Mouse (Mus musculus) limb, embryonic 11.5 days (tissue): ENCODE measurements around the gene 6030468B19Rik. TPM values are rescaled to one million over a fixed set of nuclear protein-coding genes. Genes with fewer than 3 reads are reported as not detected.
"Not testable (repeated sequence)": the region's sequence is repeated elsewhere in the genome, so short reads cannot be mapped to it uniquely, and the experiment has no call there.

Source experiments
- ATAC-seq: fragments of 200-750 bp; cut with Nextera tagmentation; 2 replicates; pipeline ENCODE4 v1.8.0; 2017; ENCODE audit warnings: low read depth; ENCODE audit not compliant: insufficient number of reproducible peaks, low FRiP score, low TSS enrichment
- DNase-seq: peaks from one replicate; pipeline ENCODE4 v3.0.0-alpha.2; 2015; ENCODE audit warnings: low spot score
- H3K27ac ChIP-seq: fragments of 300-500 bp; sonication (generic); replicated peaks from 2 replicates; pipeline ENCODE4 v1.5.1; 2014; ENCODE audit warnings: low read depth, mild to moderate bottlenecking, low read length
- H3K27me3 ChIP-seq: fragments of 300-500 bp; sonication (generic); 2 replicates; pipeline ENCODE4 v1.6.1; 2014; ENCODE audit warnings: mild to moderate bottlenecking, low read length, mixed read lengths; ENCODE audit not compliant: control insufficient read depth, insufficient read depth
- H3K36me3 ChIP-seq: fragments of 300-500 bp; sonication (generic); 2 replicates; pipeline ENCODE4 v1.6.1; 2014; ENCODE audit warnings: mild to moderate bottlenecking, low read length, moderate library complexity, mixed read lengths; ENCODE audit not compliant: control insufficient read depth, insufficient read depth
- H3K4me1 ChIP-seq: fragments of 300-500 bp; sonication (generic); 2 replicates; pipeline ENCODE4 v1.6.1; 2014; ENCODE audit warnings: low read length, mixed read lengths; ENCODE audit not compliant: control insufficient read depth, insufficient read depth
- H3K4me2 ChIP-seq: fragments of 300-500 bp; sonication (generic); 2 replicates; pipeline ENCODE4 v1.6.1; 2014; ENCODE audit warnings: low read depth, mild to moderate bottlenecking, moderate library complexity; ENCODE audit not compliant: severe bottlenecking
- H3K4me3 ChIP-seq: fragments of 300-500 bp; sonication (generic); 2 replicates; pipeline ENCODE4 v1.5.1; 2014; ENCODE audit warnings: low read depth, low read length
- H3K9ac ChIP-seq: fragments of 300-500 bp; sonication (generic); 2 replicates; pipeline ENCODE4 v1.6.1; 2014; ENCODE audit warnings: mild to moderate bottlenecking, low read length
- H3K9me3 ChIP-seq: fragments of 300-500 bp; sonication (generic); 2 replicates; pipeline ENCODE4 v1.6.1; 2016; ENCODE audit warnings: low read length; ENCODE audit not compliant: control insufficient read depth
- WGBS: fragments of 180-500 bp; shearing (Covaris S2); extraction: QIAGEN DNeasy Blood & Tissue Kit; methylation state at CpG from one replicate; pipeline ENCODE4 v1.1.7; 2014; 5-methylcytosine and 5-hydroxymethylcytosine counted together
- polyA plus RNA-seq: library from polyadenylated mRNA; unstranded; fragments of >200 nt; fragmentation: Nextera tagmentation; extraction: Ambion mirVana; gene quantifications from 2 replicates; pipeline ENCODE4 v1.2.1, GENCODE M21; 2014

6030468B19Rik gene
- polyA plus RNA-seq, 1 experiment from 2014 or later = 0.83 TPM

- not testable (repeated sequence) for H3K9ac ChIP-seq, DNase-seq, H3K36me3 ChIP-seq, ATAC-seq, H3K4me3 ChIP-seq, H3K27ac ChIP-seq, H3K27me3 ChIP-seq, H3K9me3 ChIP-seq, H3K4me2 ChIP-seq
- peaks cover 14% of the 10 kb centered on the region; the same call in 1 of the 2 replicates for H3K4me1 ChIP-seq
- 88% methylated on average over 7 of the region's 7 CpGs for WGBS
These were observed 9.0 kb upstream of the 6030468B19Rik start for GRCm38 (mm10) chr11:117788481-117788880.

GRCm38 (mm10) chr11:117790286-117790685 is 7.2 kb upstream of the 6030468B19Rik start:
- Histone ChIP-seq H3K4me3 (0 out of 2 replicates have a peak overlapping the region, but pooled peaks have one; percentile 10), H3K27me3 (no peaks in the 10 kb centered on the region), H3K9ac (no peak overlapping the region), H3K4me1 (peaks cover 12% of the 10 kb centered on the region; the same call in 1 of the 2 replicates), H3K36me3 (no peaks in the 10 kb centered on the region), H3K27ac (no peak overlapping the region), H3K9me3 (no peaks in the 10 kb centered on the region), H3K4me2 (peak overlapping the region; percentile 27; the same call in 1 of the 2 replicates)
- DNase-seq = peak; percentile 83
- 5% methylated on average over 14 of the region's 14 CpGs for WGBS
- ATAC-seq = no peak

- no peak overlapping the region for H3K27ac ChIP-seq
- DNase-seq (no peak), ATAC-seq (no peak)
- peak overlapping the region; percentile 27; the same call in 1 of the 2 replicates for H3K4me2 ChIP-seq
- H3K9me3 ChIP-seq = no peaks in the 10 kb centered on the region
- no peak overlapping the region for H3K9ac ChIP-seq
- no peaks in the 10 kb centered on the region for H3K36me3 ChIP-seq
- 27% methylated on average over 23 of the region's 23 CpGs for WGBS
- H3K27me3 ChIP-seq = no peaks in the 10 kb centered on the region
- peaks cover 12% of the 10 kb centered on the region; the same call in 1 of the 2 replicates for H3K4me1 ChIP-seq
- H3K4me3 ChIP-seq = 0 out of 2 replicates have a peak overlapping the region, but pooled peaks have one; percentile 10
These were observed 6.6 kb upstream of the 6030468B19Rik start for GRCm38 (mm10) chr11:117790703-117791440.

GRCm38 (mm10) chr11:117791441-117791761 is 6.1 kb upstream of the 6030468B19Rik start:
- H3K4me2 ChIP-seq = no peak overlapping the region
- no peak overlapping the region for H3K9ac ChIP-seq

GRCm38 (mm10) chr11:117792281-117792888 is 5.1 kb upstream of the 6030468B19Rik start:
- Histone ChIP-seq H3K9ac (peak overlapping the region; percentile 49; the same call in 1 of the 2 replicates), H3K4me1 (0 out of 2 replicates have a peak, but pooled peaks cover 10% of the 10 kb centered on the region), H3K36me3 (no peaks in the 10 kb centered on the region), H3K27me3 (no peaks in the 10 kb centered on the region), H3K27ac (no peak overlapping the region), H3K9me3 (no peaks in the 10 kb centered on the region), H3K4me2 (peak overlapping the region; percentile 52), H3K4me3 (no peak overlapping the region)
- ATAC-seq (peak; percentile 45; the same call in 1 of the 2 replicates), DNase-seq (peak; percentile 76)
- WGBS = 7% methylated on average over 22 of the region's 22 CpGs

More at GRCm38 (mm10) chr11:117791441-117791761, 6.1 kb upstream of the 6030468B19Rik start:
- Histone ChIP-seq H3K4me3 (no peak overlapping the region), H3K9me3 (no peaks in the 10 kb centered on the region), H3K27me3 (no peaks in the 10 kb centered on the region), H3K36me3 (no peaks in the 10 kb centered on the region), H3K27ac (no peak overlapping the region), H3K4me1 (peaks cover 12% of the 10 kb centered on the region; the same call in 1 of the 2 replicates)
- ATAC-seq (no peak), DNase-seq (no peak)
- WGBS = 88% methylated on average over 9 of the region's 9 CpGs

- Histone ChIP-seq H3K9ac (no peak overlapping the region), H3K27ac (no peak overlapping the region), H3K9me3 (no peaks in the 10 kb centered on the region), H3K36me3 (no peaks in the 10 kb centered on the region), H3K4me2 (no peak overlapping the region), H3K27me3 (no peaks in the 10 kb centered on the region), H3K4me3 (no peak overlapping the region), H3K4me1 (peaks cover 13% of the 10 kb centered on the region; the same call in 1 of the 2 replicates)
- ATAC-seq (no peak), DNase-seq (no peak)
- WGBS = 31% methylated on average over 4 of the region's 4 CpGs
These were observed 3.4 kb upstream of the 6030468B19Rik start for GRCm38 (mm10) chr11:117794035-117794551.

- Histone ChIP-seq H3K27ac (no peak overlapping the region), H3K4me3 (no peak overlapping the region), H3K27me3 (no peaks in the 10 kb centered on the region), H3K4me1 (peaks cover 7% of the 10 kb centered on the region; the same call in 1 of the 2 replicates), H3K4me2 (no peak overlapping the region), H3K9ac (no peak overlapping the region), H3K9me3 (no peaks in the 10 kb centered on the region), H3K36me3 (no peaks in the 10 kb centered on the region)
- ATAC-seq (no peak), DNase-seq (no peak)
- WGBS = 36% methylated on average over 5 of the region's 5 CpGs
These were observed 506 bp upstream of the 6030468B19Rik start for GRCm38 (mm10) chr11:117796954-117797353.

- 31% methylated on average over 2 of the region's 2 CpGs for WGBS
- no peak overlapping the region for H3K9ac ChIP-seq
These were observed 691 bp downstream of the 6030468B19Rik start for GRCm38 (mm10) chr11:117798160-117798541.

More at GRCm38 (mm10) chr11:117798160-117798541, 691 bp downstream of the 6030468B19Rik start:
- DNase-seq = no peak
- Histone ChIP-seq H3K4me3 (no peak overlapping the region), H3K36me3 (no peaks in the 10 kb centered on the region), H3K27ac (no peak overlapping the region), H3K27me3 (no peaks in the 10 kb centered on the region), H3K4me2 (no peak overlapping the region), H3K4me1 (peaks cover 3% of the 10 kb centered on the region; the same call in 1 of the 2 replicates), H3K9me3 (no peaks in the 10 kb centered on the region)
- no peak for ATAC-seq
